Mouse (Mus musculus): Measurements from ENCODE around the gene Foxd2.

The Foxd2 gene

GRCm38 (mm10) chr4:114925917-114926312 lies 17.2 kb upstream of the Foxd2 start, which contains the start of gene Foxe3:
Gene Foxe3 (minus strand): TSS chr4:114926013.
- TF ChIP-seq POU5F1 (IDR thresholded peaks at IDR 0.05; ENCODE audit: borderline replicate concordance, low read length) (no peak), NANOG (IDR thresholded peaks at IDR 0.05; ENCODE audit: borderline replicate concordance, low read length) (no peak), CTCF (conservative IDR thresholded peaks at IDR 0.05; ENCODE audit: low read length) (no peak)
- H3K9me3 ChIP-seq (ENCODE audit: low read length) = no peaks in the 10 kb centered on the region; the same call in 1 of the 2 replicates
- H3K27me3 ChIP-seq (ENCODE audit: insufficient read depth, low read length) = peaks cover 89% of the 10 kb centered on the region
- peaks cover 17% of the 10 kb centered on the region for H3K4me1 ChIP-seq (replicated peaks; ENCODE audit: low read depth, low read length)
- peak within 1 kb of the TSS; percentile 72 for H3K4me3 ChIP-seq (replicated peaks; ENCODE audit: low read length)
- no peaks in the 10 kb centered on the region for H3K36me3 ChIP-seq (ENCODE audit: insufficient read depth, low read length)

DNA sequence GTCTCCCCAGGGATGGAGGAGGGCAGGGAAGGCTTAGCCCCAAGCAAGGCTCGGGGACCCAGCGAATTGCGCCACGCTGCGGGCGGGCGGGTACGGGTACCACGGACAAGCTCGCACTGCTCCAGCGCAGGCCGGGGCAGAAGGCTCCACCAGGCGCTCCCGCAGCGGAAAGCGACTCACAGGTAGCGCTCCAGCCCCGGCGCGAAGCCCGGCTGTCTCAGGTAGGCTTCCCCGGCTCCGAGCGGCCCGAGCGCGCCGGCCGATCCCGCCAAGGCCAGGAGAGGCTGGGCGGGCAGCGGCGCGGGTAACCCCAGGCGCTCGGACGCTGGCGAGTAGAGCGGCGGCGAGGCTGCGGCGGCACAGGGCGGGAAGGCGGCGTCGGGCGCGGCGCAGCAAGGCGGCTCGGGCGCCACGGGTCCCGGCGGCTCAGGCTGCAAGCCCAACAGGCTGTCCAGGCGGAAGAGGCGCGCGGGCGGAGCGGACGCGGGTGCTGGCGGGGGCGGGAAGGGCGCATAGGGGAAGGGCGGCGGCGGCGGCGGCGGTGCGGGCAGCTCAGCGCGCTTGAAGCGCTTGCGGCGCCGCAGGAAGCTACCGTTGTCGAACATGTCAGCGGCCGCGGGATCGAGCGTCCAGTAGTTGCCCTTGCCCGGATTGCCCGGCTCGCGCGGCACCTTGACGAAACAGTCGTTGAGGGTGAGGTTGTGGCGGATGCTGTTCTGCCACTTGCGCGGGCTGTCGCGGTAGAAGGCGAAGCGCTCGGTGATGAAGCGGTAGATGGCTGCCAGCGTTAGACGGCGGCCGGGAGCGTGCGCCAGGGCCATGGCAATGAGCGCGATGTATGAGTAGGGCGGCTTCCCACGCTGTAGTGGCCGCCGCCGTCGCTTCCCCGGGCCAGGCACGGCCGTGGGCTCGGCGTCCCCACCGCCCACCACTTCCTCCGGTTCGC lies 16.6 kb upstream of the Foxd2 start:
- peak overlapping the region; percentile 72 for H3K4me3 ChIP-seq (replicated peaks; ENCODE audit: low read length)
- TF ChIP-seq NANOG (IDR thresholded peaks at IDR 0.05; ENCODE audit: borderline replicate concordance, low read length) = no peak
- TF ChIP-seq POU5F1 (IDR thresholded peaks at IDR 0.05; ENCODE audit: borderline replicate concordance, low read length) = no peak
- no peak for TF ChIP-seq CTCF (conservative IDR thresholded peaks at IDR 0.05; ENCODE audit: low read length)
- peaks cover 17% of the 10 kb centered on the region for H3K4me1 ChIP-seq (replicated peaks; ENCODE audit: low read depth, low read length)
- no peaks in the 10 kb centered on the region for H3K36me3 ChIP-seq (ENCODE audit: insufficient read depth, low read length)
- H3K27me3 ChIP-seq (ENCODE audit: insufficient read depth, low read length) = peaks cover 86% of the 10 kb centered on the region
- no peaks in the 10 kb centered on the region; the same call in 1 of the 2 replicates for H3K9me3 ChIP-seq (ENCODE audit: low read length)

DNA sequence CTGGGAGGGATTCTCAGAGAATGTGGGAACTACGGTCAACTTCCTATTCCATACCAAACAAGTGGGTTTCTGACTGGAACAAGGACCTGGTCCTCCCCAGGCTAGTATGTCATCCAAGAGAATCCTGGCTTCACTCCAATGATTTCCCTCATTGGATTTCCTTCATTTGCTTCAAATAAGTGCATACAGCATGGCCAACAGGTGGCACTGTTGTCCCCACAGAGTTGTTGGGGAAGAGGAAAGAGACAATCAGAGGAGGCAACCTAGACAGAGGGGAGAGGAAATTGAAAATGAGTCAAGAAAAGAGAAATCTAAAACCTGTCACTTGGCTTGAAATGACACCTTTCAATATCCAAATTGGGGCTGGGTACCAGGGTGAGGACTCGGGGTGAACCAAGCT lies 8.4 kb upstream of the Foxd2 start:
- peaks cover 78% of the 10 kb centered on the region for H3K27me3 ChIP-seq (ENCODE audit: insufficient read depth, low read length)
- TF ChIP-seq CTCF (conservative IDR thresholded peaks at IDR 0.05; ENCODE audit: low read length) (peak; percentile 90), POU5F1 (IDR thresholded peaks at IDR 0.05; ENCODE audit: borderline replicate concordance, low read length) (no peak)

GRCm38 (mm10) chr4:114916056-114916455 lies 7.4 kb upstream of the Foxd2 start:
- Histone ChIP-seq H3K4me3 (replicated peaks; ENCODE audit: low read length) (no peak overlapping the region), H3K9me3 (ENCODE audit: low read length) (no peaks in the 10 kb centered on the region), H3K27me3 (ENCODE audit: insufficient read depth, low read length) (peaks cover 79% of the 10 kb centered on the region), H3K36me3 (ENCODE audit: insufficient read depth, low read length) (no peaks in the 10 kb centered on the region), H3K4me1 (replicated peaks; ENCODE audit: low read depth, low read length) (peaks cover 15% of the 10 kb centered on the region)
- TF ChIP-seq POU5F1 (IDR thresholded peaks at IDR 0.05; ENCODE audit: borderline replicate concordance, low read length) (no peak), NANOG (IDR thresholded peaks at IDR 0.05; ENCODE audit: borderline replicate concordance, low read length) (no peak), CTCF (conservative IDR thresholded peaks at IDR 0.05; ENCODE audit: low read length) (no peak)

More for the DNA sequence above, 8.4 kb upstream of the Foxd2 start:
- H3K4me3 ChIP-seq (replicated peaks; ENCODE audit: low read length) = no peak overlapping the region
- H3K36me3 ChIP-seq (ENCODE audit: insufficient read depth, low read length) = no peaks in the 10 kb centered on the region
- H3K4me1 ChIP-seq (replicated peaks; ENCODE audit: low read depth, low read length) = peaks cover 15% of the 10 kb centered on the region
- no peaks in the 10 kb centered on the region for H3K9me3 ChIP-seq (ENCODE audit: low read length)

GRCm38 (mm10) chr4:114913594-114913962 lies 4.9 kb upstream of the Foxd2 start:
- H3K9me3 ChIP-seq (ENCODE audit: low read length) = no peaks in the 10 kb centered on the region
- peaks cover 88% of the 10 kb centered on the region for H3K27me3 ChIP-seq (ENCODE audit: insufficient read depth, low read length)
- peaks cover 26% of the 10 kb centered on the region for H3K4me1 ChIP-seq (replicated peaks; ENCODE audit: low read depth, low read length)
- H3K36me3 ChIP-seq (ENCODE audit: insufficient read depth, low read length) = no peaks in the 10 kb centered on the region
- H3K4me3 ChIP-seq (replicated peaks; ENCODE audit: low read length) = no peak overlapping the region
- TF ChIP-seq CTCF (conservative IDR thresholded peaks at IDR 0.05; ENCODE audit: low read length) (peak; percentile 42), POU5F1 (IDR thresholded peaks at IDR 0.05; ENCODE audit: borderline replicate concordance, low read length) (no peak)

- TF ChIP-seq POU5F1 (IDR thresholded peaks at IDR 0.05; ENCODE audit: borderline replicate concordance, low read length) (no peak), NANOG (IDR thresholded peaks at IDR 0.05; ENCODE audit: borderline replicate concordance, low read length) (no peak), CTCF (conservative IDR thresholded peaks at IDR 0.05; ENCODE audit: low read length) (no peak)
- H3K36me3 ChIP-seq (ENCODE audit: insufficient read depth, low read length) = no peaks in the 10 kb centered on the region
- H3K4me1 ChIP-seq (replicated peaks; ENCODE audit: low read depth, low read length) = peaks cover 26% of the 10 kb centered on the region
- peak overlapping the region; percentile 35; the same call in 1 of the 2 replicates for H3K4me3 ChIP-seq (replicated peaks; ENCODE audit: low read length)
- H3K9me3 ChIP-seq (ENCODE audit: low read length) = no peaks in the 10 kb centered on the region
- peaks cover 88% of the 10 kb centered on the region for H3K27me3 ChIP-seq (ENCODE audit: insufficient read depth, low read length)
Observed at GRCm38 (mm10) chr4:114912705-114913593, 4.3 kb upstream of the Foxd2 start.

GRCm38 (mm10) chr4:114909602-114910484 lies 1.2 kb upstream of the Foxd2 start:
- Histone ChIP-seq H3K36me3 (ENCODE audit: insufficient read depth, low read length) (no peaks in the 10 kb centered on the region), H3K9me3 (ENCODE audit: low read length) (no peaks in the 10 kb centered on the region), H3K27me3 (ENCODE audit: insufficient read depth, low read length) (peaks cover 97% of the 10 kb centered on the region), H3K4me1 (replicated peaks; ENCODE audit: low read depth, low read length) (peaks cover 31% of the 10 kb centered on the region), H3K4me3 (replicated peaks; ENCODE audit: low read length) (peak overlapping the region; percentile 79)
- TF ChIP-seq CTCF (conservative IDR thresholded peaks at IDR 0.05; ENCODE audit: low read length) (peak; percentile 77), NANOG (IDR thresholded peaks at IDR 0.05; ENCODE audit: borderline replicate concordance, low read length) (no peak)
